Mouse (Mus musculus) frontal cortex, adult 2 months (tissue): ENCODE data around the gene Iqgap1. TPM values are rescaled to one million over a fixed set of nuclear protein-coding genes. Genes with fewer than 3 reads are reported as not detected.

ENCODE experiments used
- DNase-seq, 2 experiments: peaks; one replicate each; pipeline ENCODE4 v3.0.0; 2022; ENCODE audit warnings: low spot score in 1 of 2; ENCODE audit errors: extremely low spot score in 1 of 2
- polyA plus RNA-seq: library from polyadenylated mRNA; depleted of rRNA; stranded (reverse); fragments of >200 nt; gene quantifications from 2 replicates; pipeline ENCODE4 v1.2.3, GENCODE M21; 2012; rRNA removed

The Iqgap1 gene
- polyA plus RNA-seq, 1 experiment = 26.2 TPM

DNA sequence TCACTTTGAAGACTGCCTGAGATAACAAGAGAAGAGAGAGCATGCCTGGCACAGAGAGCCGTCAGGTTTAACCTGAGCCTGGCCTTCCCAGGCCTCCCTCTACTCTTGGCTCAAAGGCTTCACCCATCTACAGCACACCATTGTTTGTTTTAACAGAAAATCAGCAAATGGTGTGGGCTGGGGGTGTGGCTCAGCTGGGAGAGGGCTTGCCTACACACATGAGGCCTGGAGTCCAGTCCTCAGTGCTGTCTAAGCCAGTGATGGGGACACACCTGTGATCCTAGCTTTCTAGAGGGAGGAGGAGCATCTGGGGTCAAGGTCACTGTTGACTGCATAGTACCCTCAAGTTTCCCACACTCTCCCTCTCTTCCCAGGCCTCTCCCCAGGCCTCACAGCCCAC, 143.1 kb downstream of the Iqgap1 start:
- no peak for DNase-seq

DNA sequence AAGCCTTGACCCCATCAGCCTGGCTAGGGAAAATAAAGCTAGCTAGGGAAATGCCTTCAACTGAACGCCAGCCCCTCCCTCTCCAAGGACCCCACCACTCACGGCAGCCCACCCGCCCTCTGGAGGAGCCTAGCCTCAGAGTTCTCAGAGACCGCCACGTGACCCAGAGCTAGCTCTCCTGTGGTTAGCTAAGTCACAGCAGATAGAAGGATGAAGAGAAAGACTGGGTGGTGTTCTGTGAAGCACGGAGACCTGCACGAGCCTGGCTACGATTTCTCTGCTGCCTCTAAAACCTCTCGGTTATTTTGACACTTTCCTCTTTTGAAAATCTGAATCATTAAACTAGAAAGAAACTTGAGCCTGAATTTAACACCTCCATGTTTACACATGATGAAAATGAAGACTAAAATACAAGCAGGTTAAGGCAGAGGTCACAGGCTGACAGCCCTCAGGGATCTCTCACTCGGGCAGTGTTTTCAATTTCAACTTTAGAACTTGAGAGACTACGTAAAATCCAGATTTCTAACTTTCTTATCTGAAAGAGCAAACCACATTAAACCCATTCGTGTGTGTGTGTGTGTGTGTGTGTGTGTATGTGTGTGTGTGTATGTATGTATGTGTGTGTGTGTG, 145.4 kb downstream of the Iqgap1 start:
- DNase-seq = no peak

DNA sequence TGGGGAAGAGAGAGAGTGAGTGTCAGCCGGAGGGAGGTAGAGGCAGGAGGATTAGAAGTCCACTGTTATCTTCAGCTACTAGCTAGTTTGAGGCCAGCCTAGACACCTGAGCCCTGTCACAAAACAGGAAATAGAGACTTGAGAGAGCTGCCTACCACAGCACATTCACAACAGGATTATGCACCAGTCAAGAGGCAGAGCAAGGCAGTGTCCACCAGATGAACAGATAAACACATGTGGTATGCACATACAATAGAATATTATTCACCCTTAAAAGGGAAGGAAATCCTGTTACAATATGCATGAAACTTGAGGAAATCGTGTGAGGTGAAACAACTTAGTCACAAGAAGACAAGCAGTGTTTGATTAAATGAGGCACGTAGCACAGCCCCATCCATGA, 153.5 kb downstream of the Iqgap1 start:
- DNase-seq = no peak

- DNase-seq = no peak
These were observed 154.9 kb downstream of the Iqgap1 start for GRCm38 (mm10) chr7:80670889-80671288.

- DNase-seq = no peak
These were observed 158.6 kb downstream of the Iqgap1 start for GRCm38 (mm10) chr7:80667190-80667589.

DNA sequence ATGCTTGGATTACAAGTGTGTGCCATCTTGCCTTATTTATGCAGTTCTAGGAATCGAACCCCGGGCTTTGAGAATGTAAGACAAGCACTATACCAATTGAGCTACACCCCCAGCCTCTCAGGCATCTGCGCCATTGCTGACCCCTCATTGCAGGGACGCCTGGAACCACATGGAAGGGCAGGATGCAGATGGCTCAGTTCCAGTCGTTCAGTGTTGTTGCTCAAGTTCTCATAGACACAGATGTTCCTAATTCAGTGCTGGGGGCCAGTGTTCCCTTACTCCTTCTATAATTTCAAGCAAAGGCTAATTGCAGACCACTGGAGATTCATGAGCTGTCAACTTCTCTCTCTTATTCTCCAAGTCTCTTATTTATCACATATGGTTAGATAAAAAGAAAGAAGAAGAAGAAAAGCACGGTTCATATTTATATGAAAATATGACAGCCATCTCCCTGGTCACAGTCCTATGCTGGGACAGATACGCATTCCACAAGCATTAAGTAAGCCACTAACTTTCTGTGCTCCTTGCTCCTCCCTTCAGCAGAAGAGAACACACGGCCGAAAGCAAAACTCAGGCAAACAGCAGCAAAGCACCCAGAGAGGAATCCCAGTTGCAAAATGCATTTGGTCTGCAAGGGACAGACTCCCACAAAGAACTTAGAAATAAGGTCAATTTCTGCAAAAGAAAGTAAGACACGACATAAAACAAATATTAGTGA, 159.4 kb downstream of the Iqgap1 start:
- DNase-seq = no peak

Other genes with a start within 250 kb of the Iqgap1 start
- gene Crtc3, start 137.1 kb downstream of the Iqgap1 start, polyA plus RNA-seq = 15.9 and 16.8 TPM in 2 replicates
- 12.0 and 13.6 TPM in 2 replicates for gene Zscan2, start 34.9 kb upstream of the Iqgap1 start, polyA plus RNA-seq
- gene Wdr73, start 75.3 kb upstream of the Iqgap1 start, polyA plus RNA-seq = 28.0 and 28.9 TPM in 2 replicates
- gene Nmb, start 79.1 kb upstream of the Iqgap1 start, polyA plus RNA-seq = 74.1 and 95.3 TPM in 2 replicates
- gene Sec11a, start 121.8 kb upstream of the Iqgap1 start, polyA plus RNA-seq = 59.8 and 60.6 TPM in 2 replicates
- gene Zfp592, start 167.7 kb upstream of the Iqgap1 start, polyA plus RNA-seq = 14.1 and 16.6 TPM in 2 replicates
- 0.59 and 0.60 TPM in 2 replicates for gene Alpk3, start 231.6 kb upstream of the Iqgap1 start, polyA plus RNA-seq